Mouse (Mus musculus) thymus, postnatal 36 days (tissue): ENCODE data around the gene Cygb.
"Not testable (repeated sequence)": the region's sequence is repeated elsewhere in the genome, so short reads cannot be mapped to it uniquely, and the experiment has no call there.

Experiments used
- DNase-seq, 2 experiments: peaks; one replicate each; pipeline ENCODE4 v3.0.0; 2022; ENCODE audit warnings: mixed read lengths in 2 of 2

Cygb gene

DNA sequence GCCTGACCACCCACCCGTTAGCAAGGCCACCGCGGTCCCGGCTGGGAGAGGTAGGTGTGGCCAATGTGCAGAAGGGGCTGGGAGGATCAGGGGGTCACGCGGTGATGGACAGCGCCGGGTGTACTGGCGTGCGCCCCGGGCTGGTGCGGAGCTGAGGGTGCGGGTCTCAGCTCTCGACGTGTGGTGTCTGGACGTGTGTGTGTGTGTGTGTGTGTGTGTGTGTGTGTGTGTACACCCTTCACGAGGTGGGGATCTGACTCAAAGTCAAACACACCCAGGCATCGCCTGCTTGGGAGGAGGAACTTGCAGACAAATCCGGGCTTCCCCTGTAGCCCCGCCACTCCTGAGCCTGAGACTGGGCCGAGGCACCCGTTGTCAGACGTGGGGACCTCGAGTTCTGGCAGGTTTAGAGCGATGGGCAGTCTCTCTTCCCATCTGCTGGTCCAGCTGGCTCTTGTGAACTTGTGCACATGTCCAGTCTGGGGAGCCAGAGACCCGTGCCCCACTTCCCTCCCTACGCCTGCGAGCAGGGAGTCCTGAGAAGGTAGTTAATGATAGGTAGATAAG lies at the start of gene Cygb:
Cygb (minus strand) TSS at position 59 of the 567 bp plus-strand sequence.
- DNase-seq: no peak

DNA sequence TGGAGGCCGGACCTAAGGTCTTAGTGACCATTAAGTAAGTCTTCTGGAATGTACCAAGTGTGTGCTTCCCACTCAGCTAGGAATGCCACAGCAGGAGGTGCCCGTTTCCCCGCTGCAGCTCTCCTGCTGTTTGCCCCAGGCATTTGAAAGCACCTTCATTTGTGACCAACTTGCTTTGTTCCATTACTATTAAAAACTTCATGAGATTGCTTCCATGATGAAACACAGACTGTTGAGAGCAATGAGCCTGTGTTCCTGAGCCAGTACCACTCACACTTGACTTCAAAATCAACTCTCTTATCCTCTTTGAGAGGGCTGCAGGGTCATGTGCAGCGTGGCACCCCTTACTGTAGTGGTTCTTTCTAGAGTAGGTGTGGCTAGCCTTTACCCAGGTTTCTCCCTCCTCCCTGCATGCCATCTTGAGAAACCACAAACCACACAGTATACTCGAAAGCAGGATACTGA lies 47.3 kb upstream of the Cygb start:
- DNase-seq: no peak

DNA sequence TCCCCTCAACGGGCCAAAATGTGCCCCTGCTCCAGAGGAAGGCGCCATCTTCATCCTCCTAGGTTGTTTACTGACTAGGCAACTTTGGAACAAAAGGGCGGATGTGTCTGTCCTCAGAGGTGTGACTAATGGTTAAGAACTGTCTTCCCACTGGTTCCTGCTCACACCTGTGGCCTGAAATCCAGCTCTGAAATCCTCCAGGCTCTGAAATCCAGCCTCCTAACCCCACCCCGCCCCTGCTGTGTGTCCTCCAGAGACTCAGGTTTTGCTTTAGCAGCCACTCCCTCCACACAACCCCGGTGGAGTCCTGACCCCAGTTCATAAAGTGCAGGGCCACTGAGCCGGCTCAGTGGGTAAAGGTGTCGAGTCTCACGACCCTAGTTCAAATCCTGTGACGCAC lies 43.4 kb upstream of the Cygb start:
- DNase-seq: no peak

DNA sequence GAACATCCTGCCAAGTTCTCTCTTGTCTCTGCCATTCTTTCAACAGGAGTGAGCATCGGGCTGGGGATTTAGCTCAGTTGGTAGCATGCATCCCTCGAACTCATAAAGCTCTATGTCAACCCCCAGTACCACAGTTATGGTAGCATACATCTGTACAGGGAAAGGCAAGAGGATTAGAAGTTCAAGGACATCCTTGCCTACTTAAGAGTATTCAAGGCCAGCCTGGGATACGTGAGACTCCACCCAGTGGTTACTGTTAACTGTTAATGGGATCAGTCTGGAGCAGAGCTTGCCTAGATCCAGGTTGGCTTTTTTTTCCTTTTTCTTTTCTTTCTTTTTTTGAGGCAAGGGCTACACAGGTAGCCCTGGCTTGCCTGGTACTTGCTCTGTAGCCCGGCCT lies 42.3 kb upstream of the Cygb start:
- DNase-seq: no peak

DNA sequence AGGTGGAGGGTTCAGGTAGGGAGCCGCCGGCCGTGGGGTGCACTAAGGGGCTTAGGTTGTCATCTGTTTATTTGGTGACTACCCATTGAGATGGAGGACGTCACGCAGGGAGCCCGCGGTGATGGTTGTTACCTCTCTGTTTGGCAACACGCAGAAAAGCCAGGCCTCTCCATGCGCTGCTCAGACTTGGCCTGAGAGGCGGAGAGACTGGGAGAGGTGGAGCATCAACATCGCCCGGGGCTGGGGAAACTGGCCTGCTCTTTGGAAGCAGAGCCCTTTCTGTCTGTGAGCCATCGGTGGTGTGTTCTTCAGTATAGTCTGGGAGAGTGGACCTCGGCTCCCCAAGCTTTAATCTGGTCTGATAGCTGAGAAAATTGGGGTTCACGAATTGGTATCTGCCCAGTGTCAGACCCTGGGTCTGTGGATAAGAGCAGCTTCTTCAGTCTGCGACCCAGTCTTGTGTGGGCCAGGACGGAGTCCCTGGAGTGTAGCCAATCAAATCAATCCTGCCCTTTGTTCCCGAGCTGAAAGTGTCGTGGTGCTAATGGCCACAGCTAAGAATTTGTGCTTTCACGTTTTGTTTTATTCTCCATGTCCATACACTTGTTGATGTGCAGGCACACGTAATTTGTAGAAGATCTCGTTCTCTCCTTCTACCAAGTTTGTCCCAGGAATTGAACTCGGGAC lies 41.2 kb upstream of the Cygb start:
- DNase-seq: no peak

DNA sequence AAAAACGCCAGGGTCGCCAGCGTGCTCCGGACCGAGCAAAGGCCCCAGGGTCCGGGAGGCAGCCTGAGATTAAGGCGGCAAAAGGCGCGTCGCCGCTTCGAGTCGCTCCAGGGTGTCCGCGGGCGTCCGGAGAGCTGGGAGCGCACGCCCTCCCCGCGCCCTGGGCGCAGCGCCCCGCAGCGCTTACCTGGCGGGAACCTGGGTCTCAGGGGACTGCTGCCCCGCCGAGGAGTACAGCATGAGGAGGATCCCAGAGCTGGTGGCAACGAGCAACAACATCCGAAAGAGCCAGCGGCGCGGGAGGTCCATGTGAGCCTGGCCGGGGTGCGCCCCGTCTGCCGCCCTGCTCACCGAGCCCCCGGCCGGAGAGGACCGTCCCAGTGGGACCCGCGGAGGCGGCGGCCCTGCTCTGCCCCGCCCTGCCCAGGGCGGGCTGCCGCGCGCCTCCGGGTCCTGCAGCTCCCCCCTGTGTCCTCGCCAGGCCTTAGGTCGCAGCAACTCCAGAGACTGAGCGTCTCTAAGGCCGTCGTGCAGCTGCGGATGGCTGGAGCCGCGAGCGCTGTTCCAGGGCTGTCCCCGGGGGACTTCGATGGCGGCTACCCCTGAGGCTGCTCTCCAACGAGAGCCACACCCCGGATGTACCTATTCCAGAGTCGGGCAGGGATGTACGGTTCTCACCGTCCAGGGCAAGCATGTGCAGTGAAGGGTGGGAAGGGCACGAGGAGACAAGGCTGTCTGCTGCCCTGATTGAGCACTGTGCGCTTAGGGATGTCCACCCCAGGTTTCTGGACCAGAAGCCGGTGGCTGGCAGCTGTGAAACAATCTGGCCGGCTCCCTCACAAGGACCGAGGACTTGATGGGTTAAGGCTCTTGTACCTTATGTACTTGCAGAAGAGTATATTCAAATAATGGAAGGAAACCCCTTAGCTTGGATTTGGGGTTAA lies 40.4 kb upstream of the Cygb start:
- no peak for DNase-seq

DNA sequence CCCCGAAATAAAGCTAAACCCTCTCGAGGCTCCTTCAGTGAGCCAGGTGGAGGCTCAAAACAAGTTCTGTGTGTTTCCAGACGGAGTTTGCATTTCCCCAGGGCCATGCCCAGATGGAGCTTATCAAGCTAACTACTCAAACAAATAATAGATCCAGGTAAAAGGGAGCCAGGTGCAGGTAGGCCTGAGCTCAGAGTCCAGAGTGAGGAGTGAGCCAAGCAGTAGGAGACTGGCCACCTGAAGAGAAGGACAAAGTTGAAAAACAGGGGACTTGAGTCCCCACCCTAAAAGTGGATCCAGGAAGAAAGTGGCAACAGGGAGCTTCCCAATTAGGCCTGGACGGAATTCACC lies 39.8 kb upstream of the Cygb start:
- DNase-seq: no peak

DNA sequence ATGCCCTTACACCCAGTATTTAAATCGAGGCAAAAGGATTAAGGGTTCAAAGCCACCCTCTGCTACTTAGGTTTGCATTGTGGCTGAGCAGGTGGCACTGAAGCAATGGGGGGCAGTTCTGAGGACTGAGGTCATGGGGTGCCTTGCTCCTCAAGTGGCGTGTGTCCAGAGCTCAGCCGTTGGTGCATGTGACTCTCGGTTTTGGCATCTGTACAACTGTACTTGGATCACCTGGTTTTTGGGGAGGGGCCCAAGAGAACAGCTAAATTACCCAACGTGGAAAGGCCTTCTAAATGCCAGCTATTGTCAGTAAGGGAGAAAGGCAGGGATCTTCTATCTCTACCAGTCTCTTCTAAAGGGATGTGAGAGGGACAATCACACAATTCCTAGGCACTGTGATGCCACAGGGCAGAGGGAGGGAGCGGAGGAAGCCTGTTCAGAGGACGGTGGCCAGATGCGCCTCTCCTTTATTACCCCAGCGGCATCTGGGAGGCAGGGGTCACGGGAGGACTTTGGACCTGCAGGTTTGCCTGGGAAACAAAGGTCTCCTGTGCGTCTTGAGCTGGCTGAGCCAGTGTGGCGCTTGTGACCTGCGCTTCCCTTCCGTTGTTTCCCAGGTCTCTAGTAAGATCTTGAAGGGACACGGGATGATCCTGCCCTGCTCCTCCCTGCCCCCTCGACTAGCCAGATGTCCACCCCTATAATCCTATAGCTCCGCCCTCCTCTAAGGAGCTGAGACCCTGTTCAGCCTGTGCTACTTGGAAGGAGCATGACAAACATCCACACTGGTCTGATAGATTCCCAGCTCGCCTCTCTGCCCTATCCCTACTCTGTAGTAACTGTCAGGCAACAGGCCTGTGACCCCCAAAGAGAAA lies 36.8 kb upstream of the Cygb start:
- DNase-seq: no peak

DNA sequence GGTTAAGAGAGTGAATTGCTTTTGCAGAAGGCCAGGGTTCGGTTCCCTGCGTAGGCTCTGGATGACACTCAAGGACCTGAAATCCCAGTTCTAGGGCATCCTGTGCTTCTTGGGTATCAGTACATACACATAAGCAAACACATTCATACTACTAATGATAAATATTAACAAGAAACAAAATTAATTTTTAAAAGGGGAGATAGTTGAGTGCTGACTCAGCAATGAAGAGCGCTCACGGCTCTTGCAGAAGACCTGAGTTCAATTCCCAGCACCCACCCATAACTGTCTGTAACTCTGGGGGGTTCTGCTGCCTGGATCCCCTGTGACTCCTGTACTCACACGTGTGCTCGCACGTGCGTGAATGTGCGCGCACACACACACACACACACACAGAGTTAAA lies 35.5 kb upstream of the Cygb start:
- no peak for DNase-seq

DNA sequence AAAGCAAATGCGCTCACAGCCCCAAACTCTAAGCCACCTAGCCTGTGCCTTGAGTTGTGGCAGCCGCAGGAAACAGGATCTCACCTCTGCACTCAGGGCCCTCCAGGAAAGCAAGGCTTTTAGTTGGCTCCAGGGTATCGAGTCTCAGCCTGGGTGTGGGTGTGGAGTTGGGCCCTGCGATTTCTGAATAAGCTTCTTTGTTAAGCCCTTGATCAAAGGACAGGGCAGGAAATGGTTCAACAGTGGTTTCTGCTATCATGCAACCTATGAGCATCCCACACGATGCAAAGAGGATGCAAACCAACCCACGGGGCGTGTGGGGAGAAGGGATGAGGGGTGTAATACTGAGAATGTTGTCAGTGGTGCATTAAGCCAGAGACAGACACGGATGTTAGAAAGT lies 33.8 kb upstream of the Cygb start:
- peak; percentile 21 to 37 for DNase-seq

DNA sequence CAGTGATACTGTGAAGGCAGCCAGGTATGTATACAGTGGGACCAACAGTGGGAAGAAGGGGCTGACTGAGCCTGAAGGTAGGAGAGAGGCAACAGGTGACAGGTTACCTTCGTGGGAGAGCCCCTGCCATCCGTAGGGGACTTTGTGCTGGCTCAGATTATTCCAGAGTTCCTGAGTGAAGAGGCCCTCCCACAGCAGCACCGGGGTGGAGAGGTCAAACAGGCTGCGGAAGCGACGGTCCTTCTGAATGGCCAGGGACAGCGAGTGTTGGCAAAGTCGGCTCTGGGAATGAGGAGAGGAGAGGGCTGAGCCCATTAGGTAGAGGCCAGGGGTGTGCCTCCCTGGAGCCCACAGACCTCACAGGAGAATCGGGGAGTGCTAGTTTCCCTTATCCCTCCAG lies 31.6 kb upstream of the Cygb start:
- no peak for DNase-seq

DNA sequence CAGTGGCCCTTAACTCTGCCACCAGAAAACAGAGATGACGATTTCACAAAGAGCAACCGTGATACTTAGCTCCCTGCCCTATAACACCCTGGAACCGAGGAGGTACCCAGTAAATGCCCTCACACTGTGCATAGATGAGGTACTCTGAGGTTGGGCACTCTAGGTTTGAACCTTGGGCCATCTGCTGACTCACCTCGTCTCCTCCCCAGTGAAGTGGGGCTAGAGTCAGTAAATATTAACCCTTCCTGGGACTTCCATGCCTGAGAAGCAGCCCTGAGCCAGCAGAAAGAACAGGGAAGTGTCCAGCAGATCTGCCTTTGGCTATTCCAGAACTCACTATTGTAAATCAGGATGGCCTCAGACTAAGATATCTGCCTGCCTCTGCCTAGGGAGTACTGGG lies 29.7 kb upstream of the Cygb start:
- no peak for DNase-seq

DNA sequence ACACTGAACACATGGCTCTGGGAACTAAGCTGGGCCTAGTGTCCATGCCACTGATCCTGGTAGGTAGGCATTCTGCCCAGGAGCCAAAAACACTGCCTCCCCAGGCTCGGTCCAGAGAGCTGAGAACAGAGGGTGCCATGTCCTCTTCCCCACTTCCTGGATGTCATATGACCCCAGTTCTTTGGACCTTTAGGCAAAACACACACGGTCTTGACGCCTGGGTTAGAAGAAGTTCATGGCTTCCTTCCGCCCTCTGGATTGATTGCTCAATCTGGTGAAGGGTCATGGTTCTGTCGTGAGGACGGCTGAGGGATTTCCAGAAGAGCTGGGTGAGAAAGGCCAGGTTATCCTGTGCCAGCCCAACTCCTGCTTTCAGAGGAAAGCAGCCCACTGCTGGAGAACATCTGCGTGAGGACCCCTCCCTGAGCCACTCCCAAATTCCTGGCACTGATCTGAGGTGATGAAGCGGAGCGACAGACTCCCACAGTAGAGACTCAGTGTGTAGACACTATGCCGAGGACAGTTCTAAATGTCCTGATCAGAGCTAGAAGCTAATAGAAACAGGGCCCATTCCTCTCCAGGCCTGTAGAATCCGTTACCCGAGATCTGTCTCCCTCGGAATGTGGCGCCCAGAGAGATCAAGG lies 28.5 kb upstream of the Cygb start:
- no peak for DNase-seq

DNA sequence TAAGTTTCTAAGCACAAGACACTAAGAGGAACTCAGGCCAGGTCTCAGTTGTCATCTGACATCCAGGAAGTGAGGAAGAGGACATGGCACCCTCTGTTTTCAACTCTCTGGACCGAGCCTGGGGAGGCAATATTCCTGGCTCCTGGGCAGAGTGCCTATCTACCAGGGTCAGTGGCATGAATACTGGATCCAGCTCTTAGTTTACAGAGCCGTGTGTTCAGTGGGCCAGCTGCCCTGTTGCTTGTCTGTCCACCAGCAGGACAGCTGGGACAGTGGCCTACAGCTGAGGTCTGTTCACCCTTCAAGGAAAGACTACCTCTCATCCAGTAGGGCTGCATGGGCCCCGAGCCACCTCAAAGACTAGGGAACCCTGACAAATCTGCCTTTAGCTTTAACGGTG lies 27.0 kb upstream of the Cygb start:
- no peak for DNase-seq

DNA sequence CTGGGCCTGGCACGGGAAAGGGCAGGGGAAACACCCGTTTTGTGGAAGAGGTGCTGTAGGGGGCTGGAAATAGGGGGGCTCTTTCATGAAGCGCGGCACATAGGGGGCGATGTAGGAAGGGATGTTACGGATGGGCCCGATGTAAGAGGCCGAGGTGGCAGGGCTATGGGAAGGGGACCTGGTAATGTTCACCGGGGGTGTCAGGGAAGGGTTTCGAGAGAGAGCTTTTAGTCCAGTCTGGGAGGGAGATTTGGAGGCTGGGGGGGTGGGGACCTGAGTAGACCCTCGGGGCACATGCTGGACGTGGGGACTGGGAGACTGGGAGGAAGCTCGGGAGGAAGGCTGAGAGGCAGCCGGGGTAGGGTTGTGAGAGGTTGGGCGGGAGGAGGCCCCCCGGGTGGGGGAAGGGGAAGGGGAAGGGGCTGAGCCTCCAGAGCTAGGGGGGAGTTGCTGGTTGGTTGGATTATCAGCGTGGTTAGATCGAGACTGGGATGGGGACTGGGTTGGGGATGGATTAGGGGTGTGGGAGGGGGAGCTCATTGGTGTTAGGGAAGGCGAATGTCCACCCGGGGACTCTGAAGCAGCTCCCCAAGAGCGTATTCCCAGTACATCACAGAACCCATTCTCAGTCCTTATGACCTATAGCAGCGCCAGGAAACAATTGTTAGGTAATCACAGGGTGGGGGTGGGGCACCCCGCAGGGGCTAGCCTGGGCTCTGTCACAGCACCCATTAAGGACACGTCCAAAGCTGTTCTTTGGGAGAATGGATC lies 26.4 kb upstream of the Cygb start:
- DNase-seq: no peak

DNA sequence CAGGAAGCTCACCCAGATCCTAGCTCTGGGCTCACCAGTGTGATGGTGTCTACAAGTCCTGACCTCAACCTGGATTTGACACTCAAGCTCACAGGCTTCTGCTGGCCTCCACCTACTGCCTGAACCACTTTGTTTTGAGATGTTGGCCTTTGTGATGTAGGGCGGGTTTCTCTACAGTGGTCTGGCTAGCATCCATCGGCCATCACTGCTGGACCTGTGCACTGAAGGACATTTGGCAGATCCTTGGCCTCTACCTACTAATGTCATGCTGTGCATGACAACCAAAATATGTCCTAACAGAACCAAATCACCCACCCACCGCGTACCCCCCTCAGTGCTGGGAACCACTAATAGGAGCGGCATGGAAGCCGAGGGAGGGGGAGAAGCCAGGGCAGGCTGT lies 25.0 kb upstream of the Cygb start:
- no peak for DNase-seq

DNA sequence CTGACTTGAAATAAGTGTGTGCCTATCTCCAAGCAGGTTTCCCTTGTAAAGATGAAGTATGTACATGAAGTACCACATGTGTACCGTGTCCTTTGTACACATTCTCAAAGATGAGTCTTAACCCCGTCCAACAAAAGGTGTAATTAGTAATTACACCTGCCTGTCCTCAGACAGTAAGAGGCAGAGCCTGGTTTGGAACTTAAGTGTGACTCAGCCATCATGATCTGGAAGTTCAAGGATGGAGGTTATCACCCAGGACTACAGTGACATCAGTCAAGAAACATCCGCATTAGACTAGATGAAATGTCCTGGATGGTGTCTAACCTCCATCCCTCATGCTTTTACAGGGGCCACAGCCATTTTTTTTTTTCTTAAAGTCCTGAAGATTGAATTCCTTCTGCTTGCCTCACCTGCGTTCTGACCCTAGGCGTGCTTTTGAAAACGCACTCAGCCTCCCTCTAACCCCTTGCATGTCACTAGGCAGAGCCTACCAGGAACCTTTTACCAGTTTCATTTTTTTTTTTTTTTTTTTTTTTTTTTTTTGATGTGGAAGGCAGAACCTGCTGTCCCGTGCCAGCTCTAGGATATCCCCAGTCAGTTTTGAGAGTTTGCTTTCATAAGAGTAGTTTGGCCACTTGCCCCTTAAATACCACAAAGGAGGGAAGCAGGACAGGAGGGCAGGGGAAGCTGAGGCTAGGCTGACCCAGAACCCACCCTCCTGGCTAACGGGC lies 23.8 kb upstream of the Cygb start:
- no peak for DNase-seq

DNA sequence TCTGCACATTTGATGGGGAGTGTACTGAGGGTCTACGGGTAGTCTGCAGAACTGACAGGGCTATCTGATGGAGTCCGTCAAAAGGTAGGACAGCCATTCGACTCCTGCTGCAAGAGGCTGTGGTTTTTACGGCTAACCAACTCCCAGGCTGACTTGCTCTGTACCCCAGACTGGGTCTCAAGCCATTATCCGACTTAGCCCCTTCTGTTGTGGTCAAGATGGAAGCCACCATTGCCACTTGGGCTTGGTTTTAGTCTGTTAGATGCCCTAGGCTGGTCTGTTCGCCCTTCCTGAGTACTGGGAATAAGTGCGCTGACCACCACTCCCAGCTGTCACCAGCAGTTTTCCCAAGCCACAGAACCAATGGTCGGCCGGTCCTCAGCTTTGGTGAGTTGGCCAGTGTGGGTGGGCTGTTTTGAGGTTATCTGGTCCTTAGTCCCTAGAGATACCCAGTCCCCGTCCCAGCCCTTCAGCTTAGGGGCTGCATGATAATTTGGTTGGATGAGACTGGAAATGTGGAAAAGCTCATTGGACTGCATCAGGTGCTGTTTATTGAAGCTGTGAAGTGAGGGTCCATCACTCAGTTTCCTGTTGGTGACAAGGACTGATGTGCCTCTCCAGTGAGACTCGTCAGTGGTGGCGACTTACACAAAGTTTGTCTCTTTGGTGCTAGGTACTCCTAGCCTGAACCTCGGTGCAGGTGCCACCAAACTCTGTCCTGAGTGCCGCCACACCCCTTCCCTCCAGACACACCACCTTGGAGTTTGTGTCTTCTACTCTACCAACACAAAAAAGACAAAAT lies 22.3 kb upstream of the Cygb start:
- no peak for DNase-seq

DNA sequence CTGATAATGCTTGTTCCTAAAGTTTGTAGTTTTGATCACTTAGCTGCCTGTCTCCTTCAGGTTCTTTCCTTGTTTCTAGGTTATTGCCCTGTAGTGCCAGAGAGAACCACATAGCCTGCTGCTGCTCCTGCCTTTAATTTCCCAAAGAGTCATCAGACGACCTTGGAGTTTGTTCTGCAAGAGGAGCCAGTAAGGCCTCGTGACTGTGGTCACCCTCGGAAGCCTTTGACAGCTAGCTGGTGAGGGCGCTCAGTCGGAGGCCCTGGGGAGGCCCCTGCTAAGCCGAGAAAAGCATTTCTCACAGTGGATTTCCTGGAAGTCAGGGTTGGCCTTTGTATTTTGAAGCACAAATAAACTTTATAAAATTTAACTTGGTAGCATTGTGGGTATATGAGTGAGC lies 21.3 kb upstream of the Cygb start:
- not testable (repeated sequence) for DNase-seq
